Mouse (Mus musculus): ENCODE measurements at regions not wholly inside any gene's neighbourhood (a gene's known extent, or its start where the extent isn't known, plus 50 kb on each side); places are given as distances from the start of the nearest gene placed in this dataset.

- TF ChIP-seq CTCF (IDR thresholded peaks at IDR 0.05; ENCODE audit: control insufficient read depth, insufficient read depth, insufficient replicate concordance, low read depth, low read length) (no peak), POLR2A (IDR thresholded peaks at IDR 0.05; ENCODE audit: control insufficient read depth, low read depth, low read length) (no peak)
Measured at GRCm38 (mm10) chr8:34269848-34270247, 158.3 kb upstream of the Gm10131 start.

All from testis, adult 2 months (tissue).